Mouse (Mus musculus): ENCODE data around the gene Mettl15.

Mettl15 gene

DNA sequence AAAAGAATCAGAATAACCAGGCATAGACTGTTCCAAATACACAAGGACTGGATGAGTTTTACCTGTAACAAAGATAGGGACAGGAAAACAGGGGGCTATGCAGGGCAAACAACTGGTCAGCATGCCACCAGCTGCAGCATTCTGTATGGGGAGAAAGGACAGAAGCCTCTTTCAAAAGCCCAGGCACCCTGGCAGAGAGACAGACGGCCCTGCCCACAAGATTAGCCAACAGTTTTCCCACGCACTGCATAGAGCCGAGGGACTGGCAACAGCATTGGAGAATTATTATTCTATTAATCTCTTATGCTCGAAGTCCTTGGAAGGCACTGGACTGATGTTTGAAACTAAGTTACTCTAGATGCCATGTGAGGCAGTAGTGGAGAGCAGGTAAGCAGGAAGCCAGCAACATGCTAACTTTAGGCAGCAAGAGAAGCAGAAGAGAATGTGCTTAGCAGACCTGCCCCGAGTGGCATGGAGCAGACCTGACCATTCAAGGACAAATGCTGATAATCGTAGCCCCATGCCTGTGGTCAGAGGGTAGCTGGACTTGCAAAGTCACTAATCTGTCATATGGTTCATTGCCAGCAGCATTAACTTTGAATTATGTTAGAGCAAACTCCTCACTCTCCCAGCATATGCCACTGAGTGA, 127.0 kb downstream of the Mettl15 start:
- DNase-seq = no peak

DNA sequence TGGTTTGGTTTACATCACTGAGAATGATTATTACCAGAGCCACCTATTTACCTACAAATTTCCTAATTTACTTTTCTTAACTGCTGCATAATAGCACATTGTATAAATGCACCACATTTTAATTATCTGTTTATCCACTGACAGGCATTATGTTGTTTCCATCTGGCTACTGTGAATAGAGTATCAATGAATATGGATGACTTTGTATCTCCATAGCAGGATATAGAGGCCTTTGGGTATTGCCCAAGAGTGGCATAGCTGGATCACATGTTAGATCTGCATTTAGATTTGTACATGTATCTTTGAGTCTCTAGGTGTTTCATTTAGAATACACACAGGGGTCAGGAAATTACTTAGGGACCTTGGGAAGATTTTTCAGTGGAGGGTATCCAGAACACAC, 133.3 kb downstream of the Mettl15 start:
- DNase-seq = no peak

DNA sequence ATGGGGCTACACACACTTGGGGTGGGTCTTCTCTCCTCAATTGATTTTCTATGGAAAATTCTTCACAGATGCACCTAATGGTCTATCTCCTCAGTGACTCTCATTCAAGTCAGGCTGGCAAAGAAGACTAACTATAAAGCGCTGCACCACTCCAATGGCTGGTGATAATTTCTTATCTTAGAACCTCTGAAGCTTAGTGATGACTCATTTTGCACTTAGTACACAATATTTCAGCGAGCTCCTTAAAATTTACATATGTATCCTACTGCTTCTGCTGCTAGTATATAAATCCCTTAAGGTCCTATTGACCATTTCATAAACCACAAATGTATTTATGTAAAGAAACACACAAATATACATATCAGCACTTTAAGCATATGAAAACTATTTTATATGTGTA, 136.1 kb downstream of the Mettl15 start:
- DNase-seq = no peak

DNA sequence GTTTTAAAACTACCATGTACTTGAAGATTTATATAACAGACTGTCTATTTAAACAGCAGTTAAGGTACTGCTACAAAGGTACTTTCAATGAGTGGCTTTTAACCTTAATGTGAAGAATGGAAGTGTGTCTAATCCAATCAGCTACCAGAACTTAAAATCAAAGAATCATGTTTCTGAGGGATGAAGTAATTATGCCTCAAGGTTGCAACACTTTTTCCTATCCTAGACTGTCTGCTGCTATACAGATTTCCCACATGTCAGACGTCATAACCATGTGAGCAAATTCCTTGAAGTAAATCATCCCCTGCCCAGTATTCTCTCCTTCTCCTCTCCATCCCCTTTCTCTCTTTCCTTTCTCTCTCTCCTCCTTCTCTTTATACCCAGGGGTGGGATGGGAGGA, 140.2 kb downstream of the Mettl15 start:
- DNase-seq = no peak

DNA sequence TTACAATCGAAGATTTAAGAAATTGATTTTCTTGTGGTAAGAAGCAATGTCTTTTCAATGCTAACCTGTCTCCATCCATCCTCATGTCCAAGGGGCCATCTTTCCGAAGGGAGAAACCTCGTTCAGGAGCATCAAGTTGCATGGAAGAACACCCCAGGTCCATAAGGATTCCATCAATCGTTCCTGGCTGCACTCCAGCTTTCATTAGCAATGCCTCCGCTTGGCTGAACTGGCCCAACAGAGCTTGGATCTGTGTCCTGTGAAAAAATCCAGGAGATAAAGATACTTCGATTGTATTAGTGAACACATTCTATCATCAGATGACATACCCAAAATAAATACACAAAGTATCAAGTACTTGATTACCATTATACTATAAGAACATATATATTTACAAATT, 143.3 kb downstream of the Mettl15 start:
- no peak for DNase-seq

DNA sequence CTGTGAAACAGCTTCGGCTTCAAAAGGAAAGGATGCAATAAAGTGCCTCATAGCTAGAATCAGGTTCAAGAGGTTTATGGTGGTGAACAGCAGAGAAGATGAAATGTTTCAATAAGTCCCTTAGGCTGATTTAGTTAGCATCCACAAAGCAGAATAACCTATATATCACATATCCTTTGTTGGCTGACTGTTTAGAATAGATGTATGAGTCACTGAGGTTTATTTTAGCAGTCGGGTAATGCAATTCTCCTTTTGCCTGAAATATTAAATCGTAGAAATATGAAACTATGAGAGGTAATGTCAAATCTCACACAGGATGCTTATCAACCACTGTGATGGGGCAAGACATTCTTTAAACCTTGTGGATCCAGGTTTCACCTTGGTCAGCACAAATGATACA, 149.8 kb downstream of the Mettl15 start:
- no peak for DNase-seq

DNA sequence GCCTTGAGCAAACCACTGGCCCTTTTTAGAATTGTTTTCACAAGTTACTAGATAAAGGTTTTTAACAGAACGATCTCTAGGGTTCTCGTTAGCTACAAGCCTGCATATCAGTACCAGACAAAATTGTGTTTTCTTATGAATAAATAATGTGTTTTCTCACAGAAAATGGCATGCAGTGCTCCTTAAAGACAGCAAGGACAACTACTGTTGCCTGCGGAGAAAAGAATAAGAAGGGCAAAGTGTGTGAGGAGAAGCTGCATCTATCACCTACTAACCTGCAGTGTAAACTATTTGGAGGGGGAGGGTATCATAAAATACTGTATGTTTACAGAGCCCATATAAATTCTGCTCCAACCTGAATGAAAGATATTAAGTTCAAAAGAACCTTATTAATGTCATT, 150.6 kb downstream of the Mettl15 start:
- no peak for DNase-seq

DNA sequence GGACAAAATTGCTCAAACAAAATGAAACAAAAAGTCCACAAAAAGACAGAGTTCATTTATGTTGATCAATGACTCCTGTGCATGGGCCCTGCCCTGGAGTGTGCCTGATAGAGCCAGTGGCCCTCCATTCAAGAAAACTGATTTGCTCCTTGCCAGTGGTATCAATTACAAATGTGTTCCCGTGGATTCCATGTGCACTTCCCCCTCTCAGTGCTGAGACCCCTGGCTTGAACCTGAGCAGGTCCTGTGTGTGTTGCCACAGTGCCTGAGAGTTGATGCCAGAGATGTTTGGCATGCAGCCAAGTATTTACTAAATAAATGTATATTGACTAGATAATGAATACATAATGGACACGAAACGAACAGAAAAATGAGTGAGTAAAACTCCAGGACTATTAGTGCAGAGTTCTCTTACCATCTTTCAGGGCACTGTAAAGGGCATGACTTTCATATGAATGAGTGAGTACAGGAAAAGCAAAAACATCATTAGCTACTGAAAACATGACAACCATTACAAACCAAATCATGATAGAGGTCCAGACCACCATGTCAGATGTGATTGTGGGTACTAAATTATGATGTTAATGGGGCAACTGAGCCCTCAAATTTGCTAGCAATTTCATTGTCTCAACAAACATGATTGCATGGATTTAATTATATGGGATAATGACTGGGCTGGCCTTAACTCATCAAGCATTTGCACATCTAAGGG, 174.6 kb downstream of the Mettl15 start:
- no peak for DNase-seq

DNA sequence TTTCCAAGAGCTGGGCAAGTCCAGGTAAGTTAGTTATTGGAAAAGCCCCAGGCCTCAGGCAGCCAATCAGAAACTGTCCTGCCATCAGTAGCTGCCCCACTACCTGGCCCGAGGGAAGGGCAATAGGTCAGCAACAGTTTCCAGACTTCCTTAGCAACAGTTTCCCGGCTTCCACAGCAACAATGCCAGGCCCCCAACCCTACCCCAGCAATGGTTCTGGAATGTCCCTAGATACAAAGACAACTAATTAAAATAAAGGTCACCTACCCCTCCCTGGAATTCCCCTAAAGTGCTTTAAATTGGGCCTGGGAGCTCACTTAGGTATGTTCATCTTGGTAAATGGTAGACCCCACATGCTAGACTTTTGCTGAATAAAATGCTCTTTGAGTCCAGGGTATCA, 230.9 kb downstream of the Mettl15 start:
- DNase-seq = no peak
